Mouse (Mus musculus): ENCODE measurements around the gene Lgals3bp.

- TF ChIP-seq CTCF (IDR thresholded peaks at IDR 0.05; ENCODE audit: extremely low read depth, insufficient read depth, insufficient read length, insufficient replicate concordance), result no peak
- no peak for TF ChIP-seq POLR2A (IDR thresholded peaks at IDR 0.05; ENCODE audit: low read depth, low read length)
Observed at GRCm38 (mm10) chr11:118433398-118433868, 31.5 kb upstream of the Lgals3bp start.
